Mouse (Mus musculus) cerebellum, adult 8-10 months (tissue): ENCODE results near the gene Il12rb2.
A peak's percentile ranks its signal among the peaks of the same experiment; 100 is the strongest.

Experiments used
- DNase-seq: peaks from one replicate; pipeline ENCODE4 v3.0.0; 2022

The Il12rb2 gene

DNA sequence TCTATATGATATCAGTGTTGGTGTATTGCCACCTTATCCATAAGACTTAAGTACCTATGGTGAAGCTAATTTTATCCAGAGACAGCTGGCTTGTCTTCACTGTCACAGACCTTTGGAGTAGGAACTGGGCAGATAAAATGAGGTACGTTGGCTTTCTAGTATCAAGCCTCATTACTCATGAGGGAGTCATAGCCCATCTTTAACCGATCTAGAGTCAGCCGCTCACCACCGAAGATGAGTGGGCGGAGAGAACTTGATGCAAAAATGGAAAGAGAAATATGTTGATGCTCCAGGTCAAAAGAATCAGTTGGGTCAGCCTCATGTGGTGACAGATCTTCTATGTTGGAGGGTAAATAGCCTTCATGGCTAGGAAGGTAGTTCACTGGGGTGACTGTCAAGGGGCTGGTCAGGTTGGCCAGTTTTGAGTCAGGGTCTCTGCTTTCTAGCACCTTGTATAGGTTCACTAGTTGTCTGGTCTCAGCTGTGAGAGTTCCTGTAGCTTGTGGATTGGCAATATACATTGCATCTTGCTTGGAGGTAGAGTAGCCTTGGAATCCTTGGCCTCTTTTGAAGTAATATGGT lies 83.9 kb downstream of the Il12rb2 start:
- no peak for DNase-seq

DNA sequence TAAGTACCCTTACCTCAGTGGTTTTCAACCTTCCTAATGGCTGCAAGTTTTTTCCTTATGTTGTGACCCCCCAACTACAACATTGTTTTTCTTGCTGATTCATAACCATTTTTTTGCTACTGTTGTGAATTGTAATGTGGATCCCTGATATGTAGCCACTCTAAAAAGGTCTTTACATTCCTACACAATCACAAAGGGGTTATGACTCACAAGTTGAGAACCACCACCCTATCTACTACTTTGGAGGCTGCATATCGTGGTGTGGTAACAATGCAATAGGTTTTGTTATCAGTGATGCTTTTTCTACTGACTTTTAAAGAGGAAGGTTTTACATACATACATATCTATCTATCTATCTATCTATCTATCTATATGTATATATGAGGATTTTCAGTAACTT lies 93.1 kb downstream of the Il12rb2 start:
- DNase-seq: no peak

DNA sequence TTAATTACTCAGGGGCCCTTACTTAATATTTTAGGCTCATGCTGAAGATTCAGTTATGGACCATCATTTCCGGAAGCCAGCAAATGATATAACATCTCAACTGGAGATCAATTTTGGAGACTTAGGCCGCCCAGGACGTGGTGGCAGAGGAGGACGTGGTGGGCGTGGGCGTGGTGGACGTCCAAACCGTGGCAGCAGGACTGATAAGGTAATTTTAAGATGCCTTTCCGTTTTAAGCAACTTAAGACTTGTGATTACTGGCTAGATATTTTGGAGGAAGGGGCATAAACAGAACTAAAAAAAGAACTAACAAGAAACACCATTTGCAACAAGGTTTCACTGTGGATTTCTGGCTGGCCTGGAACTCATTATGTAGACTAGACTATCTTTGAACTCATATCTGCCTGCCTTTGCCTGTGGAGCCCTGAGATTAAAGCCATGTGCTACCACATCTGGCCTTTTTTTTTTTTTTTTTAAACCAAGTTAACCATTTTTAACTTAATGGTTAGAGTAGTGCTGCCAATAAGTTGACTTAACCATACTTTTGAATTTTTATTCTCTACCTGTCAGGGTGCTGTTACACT lies 94.3 kb downstream of the Il12rb2 start:
- no peak for DNase-seq

DNA sequence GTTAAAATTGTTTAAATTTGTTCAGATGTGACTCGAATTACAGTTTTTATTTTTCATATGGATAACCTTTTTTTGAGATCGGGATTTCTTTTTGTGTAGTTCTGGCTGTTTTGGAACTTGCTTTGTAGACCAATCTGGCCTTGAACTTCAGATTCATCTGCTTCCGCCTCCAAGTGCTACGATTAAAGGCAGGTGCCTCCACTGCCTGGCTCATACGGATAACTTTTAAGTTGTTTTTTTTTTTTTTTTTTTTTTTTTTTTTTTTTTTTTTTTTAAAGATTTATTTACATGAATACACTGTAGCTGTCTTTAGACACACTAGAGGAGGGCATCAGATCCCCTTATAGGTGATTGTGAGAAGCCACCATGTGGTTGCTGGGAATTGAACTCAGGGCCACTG lies 98.0 kb downstream of the Il12rb2 start:
- no peak for DNase-seq

DNA sequence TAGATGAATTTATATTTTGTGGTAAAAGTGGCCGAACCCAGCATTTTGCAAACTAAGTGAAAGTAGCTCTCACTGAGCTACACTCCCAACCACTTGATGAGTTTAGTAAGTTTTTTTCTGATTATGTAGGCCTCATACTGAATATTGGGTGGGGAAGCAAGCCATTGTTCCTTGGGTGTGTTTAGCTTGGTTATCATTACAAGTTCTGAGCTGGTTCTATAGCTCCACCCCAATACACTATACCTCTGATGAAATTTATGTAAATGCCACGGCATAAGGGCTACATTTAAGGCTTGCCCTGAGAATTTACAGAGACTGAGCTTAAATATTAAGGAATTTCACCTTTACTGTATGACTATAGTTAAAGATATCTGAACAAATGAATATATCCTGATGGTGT lies 106.5 kb downstream of the Il12rb2 start:
- DNase-seq: no peak

DNA sequence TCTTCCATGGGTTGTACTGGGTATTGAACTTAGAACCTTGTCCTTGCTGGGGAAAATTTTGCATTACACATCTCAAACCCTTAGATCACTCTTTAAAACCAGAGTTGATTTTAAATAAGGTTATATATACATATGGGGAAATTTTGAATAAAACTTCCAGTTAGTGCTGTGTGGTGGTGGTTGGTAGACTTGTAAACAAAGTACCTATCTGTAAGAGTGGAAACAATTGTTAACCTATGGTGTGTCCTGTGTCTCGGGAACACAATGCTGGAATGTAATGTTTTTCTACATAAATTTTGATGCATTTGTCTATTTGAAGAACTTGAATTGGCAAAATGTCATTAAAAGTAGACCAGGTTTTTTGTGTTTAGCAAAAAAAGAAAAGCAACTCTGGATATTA lies 107.0 kb downstream of the Il12rb2 start:
- no peak for DNase-seq

DNA sequence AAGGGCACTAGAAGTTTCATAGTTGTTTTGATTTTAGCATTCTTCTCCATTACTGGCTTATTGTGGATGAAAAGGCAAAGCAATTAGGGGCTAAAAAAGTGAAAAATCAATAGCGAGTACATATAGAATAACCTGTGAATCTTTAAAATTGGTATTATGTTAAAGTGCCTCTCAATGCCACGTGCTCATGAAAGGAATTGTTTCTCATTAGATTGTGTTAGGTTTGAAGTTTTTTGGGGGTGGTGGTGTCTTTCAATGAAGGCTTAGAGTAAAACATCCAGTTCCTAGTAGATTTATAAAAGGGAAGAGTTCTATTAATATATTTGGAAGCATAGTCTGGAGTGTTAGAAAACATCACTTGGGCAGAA lies 107.8 kb downstream of the Il12rb2 start:
- no peak for DNase-seq

DNA sequence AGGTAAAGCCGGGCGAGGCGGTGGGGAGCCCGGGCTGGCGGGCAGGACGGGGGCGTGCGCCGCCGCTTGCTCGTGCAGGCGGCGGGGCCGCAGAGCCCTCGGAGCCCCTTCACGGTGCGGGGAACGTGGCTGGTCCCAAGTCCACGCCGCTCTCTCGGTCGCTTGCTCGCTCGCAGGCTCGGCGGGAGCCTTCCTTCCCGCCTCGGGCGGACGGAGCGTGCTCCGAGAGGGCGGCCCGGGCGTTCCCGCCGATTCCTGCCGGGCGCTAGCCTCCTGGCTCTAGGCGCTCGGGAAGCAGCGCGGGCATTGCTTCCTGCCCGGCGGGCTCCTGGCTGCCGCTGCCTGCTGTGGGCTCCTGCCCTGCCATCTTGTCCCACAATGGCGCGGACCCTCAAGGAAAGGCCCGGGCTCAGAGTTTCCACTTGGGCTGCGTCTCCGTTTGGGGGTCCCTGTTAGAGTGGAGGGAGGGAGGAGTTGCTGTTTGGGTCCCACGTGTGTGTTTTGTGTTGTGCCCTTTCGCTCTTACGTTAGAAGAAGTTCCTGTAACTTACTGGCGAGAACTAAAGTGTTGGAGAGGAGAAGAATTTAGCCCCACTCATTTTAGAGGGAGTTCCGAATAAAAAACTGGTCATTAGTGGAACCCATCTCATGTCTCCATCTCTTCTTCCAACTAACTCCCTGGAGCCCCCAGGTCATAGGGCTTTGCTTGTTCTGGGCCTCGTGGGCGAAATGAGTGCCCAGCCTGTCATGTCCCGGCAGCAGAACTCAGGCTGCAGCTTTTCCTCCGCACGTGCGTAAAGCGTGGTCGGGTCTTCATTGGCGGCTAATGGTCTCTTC lies 108.4 kb downstream of the Il12rb2 start:
- DNase-seq: peak; percentile 35

DNA sequence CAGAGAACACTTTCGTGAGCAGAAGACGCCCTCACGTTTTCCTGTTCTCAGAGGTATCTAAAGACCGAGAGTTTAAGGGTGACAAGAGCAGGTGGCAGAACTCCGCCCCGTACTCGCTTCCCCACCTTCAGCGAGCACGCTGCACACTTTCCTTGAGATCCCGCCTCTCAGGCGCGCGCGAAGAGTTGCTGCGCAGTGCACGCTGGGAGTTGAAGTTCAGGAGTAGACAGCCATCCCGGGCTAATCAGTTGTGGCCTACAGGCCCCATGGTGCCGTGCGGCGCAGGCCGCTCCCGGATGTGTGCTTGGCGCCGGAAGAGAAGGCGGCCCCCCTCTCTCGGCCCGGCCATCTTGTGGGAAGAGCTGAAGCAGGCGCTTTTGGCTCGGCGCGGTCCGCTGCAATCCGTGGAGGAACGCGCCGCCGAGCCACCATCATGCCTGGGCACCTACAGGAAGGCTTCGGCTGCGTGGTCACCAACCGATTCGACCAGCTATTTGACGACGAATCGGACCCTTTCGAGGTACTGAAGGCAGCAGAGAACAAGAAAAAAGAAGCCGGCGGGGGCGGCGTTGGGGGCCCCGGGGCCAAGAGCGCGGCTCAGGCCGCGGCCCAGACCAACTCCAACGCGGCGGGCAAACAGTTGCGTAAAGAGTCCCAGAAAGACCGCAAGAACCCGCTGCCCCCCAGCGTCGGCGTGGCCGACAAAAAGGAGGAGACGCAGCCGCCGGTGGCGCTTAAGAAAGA lies 109.2 kb downstream of the Il12rb2 start:
- DNase-seq: peak; percentile 93

DNA sequence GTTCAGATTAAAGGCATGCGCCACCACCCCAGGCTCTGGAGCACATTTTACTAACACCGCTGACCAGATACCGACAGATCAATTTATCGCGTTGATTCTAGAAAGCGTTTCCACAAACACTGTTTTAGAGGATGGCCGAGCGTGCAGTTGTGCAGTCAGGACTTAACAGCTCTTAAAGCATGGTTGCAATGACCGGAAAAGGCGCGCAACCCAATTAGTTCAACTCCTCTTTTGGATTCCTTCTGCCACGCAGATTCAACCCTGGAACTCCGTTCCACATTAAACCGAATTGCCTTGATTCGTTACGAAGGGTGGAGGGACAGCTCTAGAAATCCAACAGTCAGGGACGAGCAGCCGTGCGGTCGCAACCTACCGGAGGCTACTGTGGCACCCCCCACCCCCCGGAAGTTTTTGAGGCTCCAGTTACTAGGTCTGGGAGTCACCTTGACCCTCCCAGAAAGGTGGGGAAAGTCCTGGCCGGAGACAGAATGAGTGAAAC lies 109.8 kb downstream of the Il12rb2 start:
- DNase-seq: no peak

DNA sequence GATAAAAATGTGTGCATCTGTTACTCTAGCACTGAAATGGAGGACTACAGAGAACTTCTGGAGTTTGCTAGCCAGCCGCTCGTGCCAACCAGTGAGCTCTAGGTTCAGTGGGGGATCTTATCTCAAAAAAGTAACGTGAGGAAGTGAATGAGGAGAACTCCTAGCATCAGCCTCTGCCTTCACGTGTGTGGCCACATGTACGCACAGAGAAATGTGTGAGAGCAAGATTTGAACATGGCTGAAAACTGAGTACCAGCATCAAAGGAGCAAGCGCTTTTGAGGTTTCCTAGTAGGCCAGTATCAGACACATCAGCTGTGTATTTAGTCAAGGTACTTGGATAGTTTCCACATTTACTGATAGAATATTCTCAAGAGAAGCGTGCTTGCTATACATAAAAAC lies 111.1 kb downstream of the Il12rb2 start:
- no peak for DNase-seq

DNA sequence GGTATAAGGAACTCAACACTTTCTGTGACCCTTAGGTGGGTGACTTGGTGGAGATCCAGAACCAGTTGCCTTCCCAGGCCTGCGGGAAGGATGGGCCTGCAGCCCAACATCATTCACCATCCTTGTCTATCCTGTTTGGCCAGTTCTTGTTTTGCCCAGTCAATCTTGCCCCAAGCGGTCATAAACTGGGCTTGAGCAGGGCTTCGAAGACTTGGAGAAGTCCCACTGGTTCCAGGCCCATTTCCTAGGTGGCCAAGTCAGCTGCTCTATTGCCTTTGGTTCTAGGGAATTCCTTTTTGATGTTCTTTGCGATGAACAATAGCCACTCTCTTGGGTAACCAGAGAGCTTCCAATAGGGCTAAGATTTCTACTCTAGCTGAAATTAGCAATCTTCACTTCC lies 124.9 kb downstream of the Il12rb2 start:
- DNase-seq: no peak

DNA sequence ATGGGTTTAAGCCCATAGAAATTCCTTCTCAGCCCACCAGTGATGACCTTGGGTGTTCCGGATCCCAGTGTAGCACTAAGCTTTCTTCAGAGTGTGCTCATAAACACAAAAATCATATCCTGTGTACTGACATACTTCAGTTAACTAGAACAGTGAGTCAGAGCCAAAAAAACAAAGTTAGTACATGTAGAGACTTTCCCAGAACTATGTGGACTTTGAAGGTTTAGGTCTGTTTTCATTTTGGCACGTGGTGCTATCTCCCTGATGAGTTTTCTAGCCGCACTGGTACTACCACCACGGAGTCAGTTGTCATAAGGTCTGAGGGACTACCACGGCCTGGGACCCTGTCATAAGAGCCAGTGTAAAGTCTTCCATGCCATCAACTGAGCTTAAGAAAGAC lies 131.5 kb downstream of the Il12rb2 start:
- DNase-seq: no peak

DNA sequence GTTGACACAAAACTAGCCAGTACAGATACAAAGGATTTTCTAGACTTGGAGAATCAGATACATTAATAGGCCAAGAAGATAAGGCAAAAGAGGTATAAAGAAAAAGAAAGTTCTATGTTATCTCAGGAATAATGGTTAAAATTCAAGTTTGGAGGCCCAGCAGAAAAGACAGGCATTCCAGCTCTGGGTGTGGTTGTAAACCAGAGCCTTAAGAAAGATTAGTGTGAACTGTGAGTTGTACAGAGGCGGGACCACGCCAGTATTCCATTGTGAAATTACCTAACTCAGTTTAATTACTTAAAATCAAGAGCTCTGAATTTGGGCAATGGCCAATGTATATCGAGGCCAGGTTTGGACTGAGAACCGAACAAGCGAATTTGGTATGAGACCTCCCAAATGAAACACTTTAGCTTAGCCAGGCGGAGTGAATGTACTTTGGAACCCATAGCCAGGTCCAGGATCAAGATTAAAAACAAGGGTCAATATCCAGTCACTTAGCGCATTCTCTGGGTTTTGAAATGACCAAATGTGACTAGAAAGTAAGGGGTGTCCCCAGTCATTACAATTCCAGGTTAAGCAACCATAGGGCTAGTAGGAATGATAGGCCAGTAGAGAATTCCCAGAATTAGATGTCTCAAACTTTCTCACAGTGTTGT lies 132.1 kb downstream of the Il12rb2 start:
- DNase-seq: no peak
